Mouse (Mus musculus) liver, embryonic 13.5 days (tissue): ENCODE data around the gene Tnni3. TPM values are rescaled to one million over a fixed set of nuclear protein-coding genes. Genes with fewer than 3 reads are reported as not detected.

Source experiments
- ATAC-seq: fragments of 200-750 bp; cut with Nextera tagmentation; 2 replicates; pipeline ENCODE4 v1.8.0; 2017; ENCODE audit warnings: low read depth, mild to moderate bottlenecking, moderate number of reproducible peaks, moderate library complexity
- DNase-seq: peaks from one replicate; pipeline ENCODE4 v3.0.0; 2022
- H3K27ac ChIP-seq: fragments of 300-500 bp; sonication (generic); 2 replicates; pipeline ENCODE4 v1.5.1; 2015; ENCODE audit warnings: moderate library complexity, mild to moderate bottlenecking, inconsistent platforms
- H3K27me3 ChIP-seq: fragments of 300-500 bp; sonication (generic); 2 replicates; pipeline ENCODE4 v1.6.1; 2015; ENCODE audit warnings: mild to moderate bottlenecking, inconsistent platforms
- H3K36me3 ChIP-seq: fragments of 300-500 bp; sonication (generic); 2 replicates; pipeline ENCODE4 v1.6.1; 2015; ENCODE audit warnings: mild to moderate bottlenecking, inconsistent platforms
- H3K4me1 ChIP-seq: fragments of 300-500 bp; sonication (generic); replicated peaks from 2 replicates; pipeline ENCODE4 v1.6.1; 2015; ENCODE audit warnings: inconsistent platforms
- H3K4me2 ChIP-seq: fragments of 300-500 bp; sonication (generic); 2 replicates; pipeline ENCODE4 v1.6.1; 2015; ENCODE audit warnings: inconsistent platforms, mild to moderate bottlenecking, moderate library complexity
- H3K4me3 ChIP-seq: fragments of 300-500 bp; sonication (generic); replicated peaks from 2 replicates; pipeline ENCODE4 v1.5.1; 2015; ENCODE audit warnings: mild to moderate bottlenecking, inconsistent platforms
- H3K9ac ChIP-seq: fragments of 300-500 bp; sonication (generic); 2 replicates; pipeline ENCODE4 v1.6.1; 2015; ENCODE audit warnings: mild to moderate bottlenecking, inconsistent platforms
- H3K9me3 ChIP-seq: fragments of 300-500 bp; sonication (generic); replicated peaks from 2 replicates; pipeline ENCODE4 v1.6.1; 2016; ENCODE audit warnings: inconsistent platforms
- WGBS: fragments of 180-500 bp; shearing (Covaris S2); methylation state at CpG from one replicate; pipeline ENCODE4 v1.1.7; 2015; ENCODE audit not compliant: insufficient replicate concordance; 5-methylcytosine and 5-hydroxymethylcytosine counted together
- polyA plus RNA-seq: library from polyadenylated mRNA; unstranded; fragments of >200 nt; fragmentation: Nextera tagmentation; extraction: Ambion mirVana; gene quantifications from 2 replicates; pipeline ENCODE4 v1.2.1, GENCODE M21; 2015

The Tnni3 gene
- polyA plus RNA-seq, 1 experiment from 2014 or later, result 1.1 TPM

- peaks cover 25% of the 10 kb centered on the region for H3K4me1 ChIP-seq
- WGBS, result 16% methylated on average over 4 of the region's 4 CpGs
- no peak within 1 kb of the TSS for H3K27ac ChIP-seq
- DNase-seq (no peak), ATAC-seq (no peak)
- peaks cover 13% of the 10 kb centered on the region for H3K27me3 ChIP-seq
- H3K4me2 ChIP-seq, result no peak within 1 kb of the TSS
- H3K36me3 ChIP-seq, result no peaks in the 10 kb centered on the region
- no peak within 1 kb of the TSS for H3K9ac ChIP-seq
- H3K4me3 ChIP-seq, result no peak within 1 kb of the TSS
- no peaks in the 10 kb centered on the region for H3K9me3 ChIP-seq
Observed at GRCm38 (mm10) chr7:4516332-4517050, 7.5 kb downstream of the Tnni3 start, which contains the start of gene Tnnt1. Gene Tnnt1 (minus strand): TSS chr7:4516382.

GRCm38 (mm10) chr7:4515853-4516252 is 8.2 kb downstream of the Tnni3 start:
- Histone ChIP-seq H3K36me3 (no peaks in the 10 kb centered on the region), H3K27ac (no peak overlapping the region), H3K9ac (no peak overlapping the region), H3K27me3 (peaks cover 9% of the 10 kb centered on the region), H3K4me2 (no peak overlapping the region), H3K4me1 (peaks cover 19% of the 10 kb centered on the region), H3K4me3 (no peak overlapping the region), H3K9me3 (no peaks in the 10 kb centered on the region)
- ATAC-seq (no peak), DNase-seq (no peak)
- 58% methylated on average over 6 of the region's 6 CpGs for WGBS

GRCm38 (mm10) chr7:4513829-4514712 is 10.0 kb downstream of the Tnni3 start:
- ATAC-seq, result no peak
- DNase-seq, result no peak
- Histone ChIP-seq H3K4me1 (peaks cover 25% of the 10 kb centered on the region), H3K27me3 (no peaks in the 10 kb centered on the region), H3K4me3 (no peak overlapping the region), H3K9ac (no peak overlapping the region), H3K27ac (no peak overlapping the region), H3K4me2 (no peak overlapping the region), H3K9me3 (no peaks in the 10 kb centered on the region), H3K36me3 (no peaks in the 10 kb centered on the region)
- WGBS, result 68% methylated on average over 6 of the region's 6 CpGs

GRCm38 (mm10) chr7:4513236-4513635 is 10.8 kb downstream of the Tnni3 start:
- Histone ChIP-seq H3K27me3 (no peaks in the 10 kb centered on the region), H3K27ac (no peak overlapping the region), H3K36me3 (no peaks in the 10 kb centered on the region), H3K4me3 (no peak overlapping the region), H3K4me1 (peaks cover 33% of the 10 kb centered on the region), H3K9ac (no peak overlapping the region), H3K4me2 (no peak overlapping the region), H3K9me3 (no peaks in the 10 kb centered on the region)
- WGBS, result 16% methylated on average over 13 of the region's 13 CpGs
- DNase-seq, result peak; percentile 42
- no peak for ATAC-seq

GRCm38 (mm10) chr7:4511489-4512224 is 12.4 kb downstream of the Tnni3 start:
- DNase-seq, result no peak
- no peak for ATAC-seq
- H3K9me3 ChIP-seq, result no peaks in the 10 kb centered on the region
- no peak overlapping the region for H3K9ac ChIP-seq
- WGBS, result 68% methylated on average over 8 of the region's 8 CpGs
- no peak overlapping the region for H3K4me3 ChIP-seq
- H3K36me3 ChIP-seq, result no peaks in the 10 kb centered on the region
- no peak overlapping the region for H3K27ac ChIP-seq
- no peak overlapping the region for H3K4me2 ChIP-seq
- H3K27me3 ChIP-seq, result no peaks in the 10 kb centered on the region
- peaks cover 35% of the 10 kb centered on the region for H3K4me1 ChIP-seq

GRCm38 (mm10) chr7:4509863-4510608 is 14.0 kb downstream of the Tnni3 start:
- H3K9ac ChIP-seq, result 0 out of 2 replicates have a peak overlapping the region, but pooled peaks have one; percentile 29
- WGBS, result 19% methylated on average over 24 of the region's 24 CpGs
- H3K27ac ChIP-seq, result no peak overlapping the region

GRCm38 (mm10) chr7:4508739-4509116 is 15.3 kb downstream of the Tnni3 start:
- Histone ChIP-seq H3K36me3 (no peaks in the 10 kb centered on the region), H3K9me3 (no peaks in the 10 kb centered on the region), H3K9ac (no peak overlapping the region), H3K4me1 (peaks cover 51% of the 10 kb centered on the region), H3K4me2 (no peak overlapping the region), H3K4me3 (no peak overlapping the region), H3K27me3 (no peaks in the 10 kb centered on the region), H3K27ac (no peak overlapping the region; the same call in 1 of the 2 replicates)
- WGBS, result 63% methylated on average over 8 of the region's 8 CpGs
- DNase-seq (no peak), ATAC-seq (no peak)

More at GRCm38 (mm10) chr7:4509863-4510608, 14.0 kb downstream of the Tnni3 start:
- Histone ChIP-seq H3K9me3 (no peaks in the 10 kb centered on the region), H3K36me3 (no peaks in the 10 kb centered on the region), H3K4me2 (peak overlapping the region; percentile 53), H3K27me3 (no peaks in the 10 kb centered on the region), H3K4me3 (peak overlapping the region; percentile 20; the same call in 1 of the 2 replicates), H3K4me1 (peaks cover 38% of the 10 kb centered on the region)
- DNase-seq, result peak; percentile 65
- ATAC-seq, result peak; percentile 75

GRCm38 (mm10) chr7:4508062-4508738 is 15.8 kb downstream of the Tnni3 start:
- H3K4me1 ChIP-seq, result peaks cover 49% of the 10 kb centered on the region
- no peak overlapping the region for H3K4me2 ChIP-seq
- H3K9me3 ChIP-seq, result no peaks in the 10 kb centered on the region
- WGBS, result 73% methylated on average over 26 of the region's 32 CpGs
- no peak for ATAC-seq
- no peaks in the 10 kb centered on the region for H3K36me3 ChIP-seq
- no peak overlapping the region for H3K9ac ChIP-seq
- no peak overlapping the region; the same call in 1 of the 2 replicates for H3K27ac ChIP-seq
- DNase-seq, result no peak
- H3K4me3 ChIP-seq, result no peak overlapping the region
- H3K27me3 ChIP-seq, result no peaks in the 10 kb centered on the region

- DNase-seq, result no peak
- Histone ChIP-seq H3K4me1 (peaks cover 58% of the 10 kb centered on the region), H3K4me3 (no peak overlapping the region), H3K9ac (no peak overlapping the region), H3K27ac (no peak overlapping the region; the same call in 1 of the 2 replicates), H3K4me2 (no peak overlapping the region), H3K27me3 (no peaks in the 10 kb centered on the region), H3K9me3 (no peaks in the 10 kb centered on the region), H3K36me3 (no peaks in the 10 kb centered on the region)
- WGBS, result 26% methylated on average over 3 of the region's 4 CpGs
- no peak for ATAC-seq
Observed at GRCm38 (mm10) chr7:4507220-4507619, 16.8 kb downstream of the Tnni3 start.
